Mouse (Mus musculus): ENCODE results near the gene Nrip2. TPM values are rescaled to one million over a fixed set of nuclear protein-coding genes. Genes with fewer than 3 reads are reported as not detected.

The Nrip2 gene
- polyA plus RNA-seq, 1 experiment: 7.5 TPM

GRCm38 (mm10) chr6:128437731-128438316 is 38.7 kb downstream of the Nrip2 start:
- no peak for DNase-seq (ENCODE audit: low read depth)

GRCm38 (mm10) chr6:128438317-128438870 is 39.3 kb downstream of the Nrip2 start, which contains the start of gene Fkbp4:
Gene Fkbp4, minus strand, starts transcription at chr6:128438677.
- DNase-seq (ENCODE audit: low read depth): no peak

GRCm38 (mm10) chr6:128438871-128439341 is 39.8 kb downstream of the Nrip2 start:
- no peak for DNase-seq (ENCODE audit: low read depth)

GRCm38 (mm10) chr6:128440238-128440637 is 41.1 kb downstream of the Nrip2 start:
- DNase-seq (ENCODE audit: low read depth): no peak

- no peak for DNase-seq (ENCODE audit: low read depth)
These were observed 46.9 kb downstream of the Nrip2 start for GRCm38 (mm10) chr6:128445761-128446535.

GRCm38 (mm10) chr6:128447063-128447462 is 48.0 kb downstream of the Nrip2 start:
- DNase-seq (ENCODE audit: low read depth): no peak

- no peak for DNase-seq (ENCODE audit: low read depth)
These were observed 56.9 kb downstream of the Nrip2 start for GRCm38 (mm10) chr6:128455835-128456605.

- no peak for DNase-seq (ENCODE audit: low read depth)
These were observed 58.1 kb downstream of the Nrip2 start for GRCm38 (mm10) chr6:128457186-128457585.

- DNase-seq (ENCODE audit: low read depth): no peak
These were observed 61.2 kb downstream of the Nrip2 start for GRCm38 (mm10) chr6:128460321-128460720.

GRCm38 (mm10) chr6:128460729-128461503 is 61.8 kb downstream of the Nrip2 start:
- no peak for DNase-seq (ENCODE audit: low read depth)

GRCm38 (mm10) chr6:128461606-128462005 is 62.5 kb downstream of the Nrip2 start:
- no peak for DNase-seq (ENCODE audit: low read depth)

- no peak for DNase-seq (ENCODE audit: low read depth)
These were observed 65.9 kb downstream of the Nrip2 start for GRCm38 (mm10) chr6:128464996-128465395.

Other genes starting within 250 kb of the Nrip2 start
- gene Tead4, start 98.5 kb upstream of the Nrip2 start, polyA plus RNA-seq (2012; rRNA removed): 1.8 and 2.0 TPM in 2 replicates
- 15.5 and 18.7 TPM in 2 replicates for gene Tulp3, start 43.4 kb upstream of the Nrip2 start, polyA plus RNA-seq (2012; rRNA removed)
- gene Rhno1, start 36.4 kb upstream of the Nrip2 start, polyA plus RNA-seq (2012; rRNA removed): 6.7 and 10.2 TPM in 2 replicates
- gene Foxm1, start 36.3 kb upstream of the Nrip2 start, polyA plus RNA-seq (2012; rRNA removed): 3.0 and 4.5 TPM in 2 replicates
- 0.18 and 0.20 TPM in 2 replicates for gene Tex52, start 23.8 kb upstream of the Nrip2 start, polyA plus RNA-seq (2012; rRNA removed)
- gene Gm44596, start 23.8 kb upstream of the Nrip2 start, polyA plus RNA-seq (2012; rRNA removed): not detected in 2 replicates
- gene Itfg2, start 25.6 kb downstream of the Nrip2 start, polyA plus RNA-seq (2012; rRNA removed): 19.1 and 23.0 TPM in 2 replicates
- gene Fkbp4, start 39.4 kb downstream of the Nrip2 start, polyA plus RNA-seq (2012; rRNA removed): 159 and 223 TPM in 2 replicates
- 1.4 and 4.0 TPM in 2 replicates for gene Pzp, start 127.4 kb downstream of the Nrip2 start, polyA plus RNA-seq (2012; rRNA removed)
- 17.2 and 17.6 TPM in 2 replicates for gene A2ml1, start 182.3 kb downstream of the Nrip2 start, polyA plus RNA-seq (2012; rRNA removed)
- gene Klrb1a, start 224.2 kb downstream of the Nrip2 start, polyA plus RNA-seq (2012; rRNA removed): 29.6 and 31.2 TPM in 2 replicates

All from gonadal fat pad, adult 2 months (tissue).